Mouse (Mus musculus) spleen, postnatal 14 days (tissue): ENCODE results near the gene Gm9958.

Experiments used
- DNase-seq, 2 experiments: peaks; one replicate each; pipeline ENCODE4 v3.0.0; 2021 to 2022; ENCODE audit warnings: low spot score in 2 of 2

Gene Gm9958

GRCm38 (mm10) chr5:90367067-90367303 is at the start of gene Gm9958:
Gm9958 (plus strand) TSS chr5:90367204.
- no peak for DNase-seq

DNA sequence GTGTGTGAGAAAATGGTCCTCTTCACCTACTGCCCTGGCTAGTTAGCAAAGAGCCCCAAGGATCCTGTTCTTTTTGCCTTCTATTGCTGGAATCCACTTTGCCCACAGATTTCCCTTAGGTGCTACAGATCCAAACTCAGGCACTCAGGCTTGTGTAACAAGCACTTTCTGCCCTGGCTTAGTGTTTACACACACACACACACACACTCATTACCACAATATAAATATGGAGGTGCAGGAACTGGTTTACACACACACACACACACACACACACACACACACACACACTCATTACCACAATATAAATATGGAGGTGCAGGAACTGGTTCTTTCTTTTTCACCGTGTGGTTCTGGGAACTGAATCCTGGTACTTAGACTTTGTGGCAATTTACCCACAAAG is 35.9 kb upstream of the Gm9958 start:
- no peak for DNase-seq

DNA sequence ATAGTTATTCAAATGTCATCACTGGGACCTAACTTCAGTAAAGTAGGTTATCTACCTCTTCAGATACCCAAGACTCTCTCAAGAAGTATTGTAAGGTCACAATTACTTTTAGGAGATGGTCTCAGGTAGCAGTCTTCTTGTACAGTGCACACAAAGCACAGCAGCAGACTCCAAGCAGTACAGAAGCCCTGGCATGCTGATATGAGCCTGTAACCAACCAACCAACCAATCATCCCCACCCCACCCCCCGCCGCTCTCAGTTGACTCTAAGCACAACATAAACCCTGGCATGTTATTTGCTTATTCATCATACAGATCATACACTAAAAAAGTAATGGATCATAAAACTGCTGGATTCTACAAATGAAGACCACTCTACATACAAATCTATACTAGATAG is 34.5 kb upstream of the Gm9958 start:
- DNase-seq = no peak

GRCm38 (mm10) chr5:90338177-90339091 is 28.6 kb upstream of the Gm9958 start:
- DNase-seq = no peak

- no peak for DNase-seq
Measured at GRCm38 (mm10) chr5:90339129-90339952, 27.7 kb upstream of the Gm9958 start.

- DNase-seq = no peak
Measured at GRCm38 (mm10) chr5:90339953-90340343, 27.1 kb upstream of the Gm9958 start.

DNA sequence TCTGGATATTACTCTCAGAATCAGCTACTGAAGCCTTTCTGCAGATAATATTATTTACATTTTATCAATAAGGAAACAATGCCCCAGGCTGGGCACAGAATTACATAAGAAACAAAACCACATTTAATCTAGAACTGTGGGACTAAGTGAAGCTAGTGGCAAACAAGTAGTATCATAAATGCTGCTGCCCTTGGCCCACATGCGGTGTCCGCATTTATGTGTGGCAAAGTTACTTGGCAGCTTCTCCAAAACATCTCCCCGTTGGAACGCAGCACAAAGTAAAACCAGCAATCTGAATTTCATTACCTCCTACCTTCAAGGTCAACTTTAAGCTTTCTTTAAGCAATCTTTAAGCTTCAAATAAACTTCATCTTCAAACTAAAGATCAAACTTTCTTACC is 26.2 kb upstream of the Gm9958 start:
- no peak for DNase-seq

DNA sequence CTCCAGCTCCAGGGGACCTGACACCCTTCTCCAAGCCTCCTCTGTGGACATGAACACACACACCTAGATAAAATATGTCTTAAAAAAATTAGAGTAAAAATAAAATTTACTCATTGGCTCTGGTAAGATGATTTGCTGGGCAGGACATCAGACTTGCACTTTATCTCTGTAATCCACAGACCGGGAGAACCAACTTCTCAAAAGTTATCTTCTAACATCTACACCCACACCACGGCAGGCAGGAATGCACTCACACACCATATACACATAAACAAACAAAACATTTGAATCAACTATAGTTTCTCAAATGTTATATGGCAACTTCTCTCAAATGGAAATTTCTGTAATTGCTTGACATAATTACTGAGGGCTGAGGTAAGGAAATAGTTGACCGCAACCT is 20.1 kb upstream of the Gm9958 start:
- DNase-seq = no peak

DNA sequence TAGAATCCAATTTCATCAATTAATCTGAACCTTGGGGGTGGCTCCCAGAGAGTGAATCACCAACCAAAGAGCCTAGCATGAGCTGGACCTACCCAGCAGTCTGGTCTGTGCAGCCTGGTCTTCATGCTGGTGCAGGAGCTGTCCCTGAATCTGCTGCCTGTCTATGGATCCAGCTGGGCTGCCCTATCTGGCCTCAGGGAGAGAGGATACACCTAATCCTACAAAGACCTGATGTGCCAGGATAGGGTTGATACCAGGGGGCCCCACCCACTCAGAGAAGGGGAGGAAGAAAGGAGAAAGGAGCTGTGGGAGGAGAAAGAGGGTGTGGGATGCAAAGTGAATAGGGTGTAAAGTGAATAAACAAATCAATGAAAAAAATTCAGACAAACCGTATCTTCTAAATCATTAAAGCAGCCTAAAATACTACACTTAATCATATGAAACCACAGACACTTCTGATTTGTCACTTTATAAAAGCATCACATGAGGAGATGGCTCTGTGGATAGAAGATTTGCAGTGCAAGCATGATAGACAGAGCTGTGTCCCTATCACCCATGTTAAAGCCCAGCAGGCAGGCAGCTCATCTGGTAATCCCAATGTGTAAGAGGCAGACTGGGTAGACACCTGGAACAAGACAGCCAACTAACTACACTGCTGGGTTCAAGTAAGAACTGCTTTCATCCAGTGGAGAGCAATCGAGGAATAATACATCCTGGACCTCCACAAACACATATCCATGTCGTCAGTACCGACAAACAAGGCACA is 13.3 kb upstream of the Gm9958 start:
- no peak for DNase-seq

GRCm38 (mm10) chr5:90355824-90356223 is 11.2 kb upstream of the Gm9958 start:
- DNase-seq = no peak

DNA sequence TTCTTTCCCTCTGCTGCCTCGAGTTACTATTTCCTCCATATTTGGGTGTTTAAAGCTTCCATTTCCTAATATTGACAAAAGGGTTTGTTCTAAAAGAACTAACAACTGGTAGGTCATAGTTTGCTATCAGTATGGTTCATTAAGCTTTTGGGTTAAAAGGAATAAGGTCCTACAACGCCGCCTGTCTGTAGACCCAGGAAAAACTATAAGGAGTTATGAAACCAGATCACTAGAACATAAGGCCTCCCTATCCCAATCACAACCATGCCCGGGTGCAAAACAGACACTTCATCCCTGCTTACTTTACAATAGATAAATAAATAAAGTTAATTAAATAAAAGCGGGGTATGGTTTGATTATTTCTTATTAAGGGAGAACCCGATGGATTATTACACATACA is 2.5 kb upstream of the Gm9958 start:
- peak; percentile 27 to 61 for DNase-seq

- peak; percentile 33 to 49 for DNase-seq
Measured at GRCm38 (mm10) chr5:90365141-90365951, 1.7 kb upstream of the Gm9958 start.

GRCm38 (mm10) chr5:90366121-90367066 is 610 bp upstream of the Gm9958 start, which contains the start of gene Ankrd17:
Ankrd17 (minus strand) TSS chr5:90366577.
- peak; percentile 72 to 85 for DNase-seq

DNA sequence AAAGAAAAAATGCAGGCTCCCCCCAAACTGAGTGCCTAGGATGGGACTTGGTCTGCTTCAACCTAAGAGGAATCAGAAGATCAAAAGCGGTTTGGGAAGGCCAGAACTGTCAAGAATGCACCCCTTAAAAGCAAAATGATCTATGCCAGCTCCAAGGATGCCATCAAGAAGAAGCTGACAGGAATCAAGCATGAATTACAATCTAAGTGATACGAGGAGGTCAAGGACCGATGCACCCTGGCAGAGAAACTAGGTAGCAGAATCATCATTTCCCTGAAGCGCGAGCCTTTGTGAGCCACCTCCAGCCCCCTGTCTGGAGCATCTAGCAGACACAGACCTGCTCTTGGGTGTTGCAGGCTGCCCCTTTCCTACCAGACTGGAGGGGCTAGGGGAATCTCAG is 3.4 kb downstream of the Gm9958 start:
- DNase-seq = no peak

GRCm38 (mm10) chr5:90373708-90374107 is 6.7 kb downstream of the Gm9958 start:
- DNase-seq = no peak

- no peak for DNase-seq
Measured at GRCm38 (mm10) chr5:90381458-90381857, 14.5 kb downstream of the Gm9958 start.

GRCm38 (mm10) chr5:90383080-90383479 is 16.1 kb downstream of the Gm9958 start:
- DNase-seq = peak in 1 of 2 experiments; percentile 6

DNA sequence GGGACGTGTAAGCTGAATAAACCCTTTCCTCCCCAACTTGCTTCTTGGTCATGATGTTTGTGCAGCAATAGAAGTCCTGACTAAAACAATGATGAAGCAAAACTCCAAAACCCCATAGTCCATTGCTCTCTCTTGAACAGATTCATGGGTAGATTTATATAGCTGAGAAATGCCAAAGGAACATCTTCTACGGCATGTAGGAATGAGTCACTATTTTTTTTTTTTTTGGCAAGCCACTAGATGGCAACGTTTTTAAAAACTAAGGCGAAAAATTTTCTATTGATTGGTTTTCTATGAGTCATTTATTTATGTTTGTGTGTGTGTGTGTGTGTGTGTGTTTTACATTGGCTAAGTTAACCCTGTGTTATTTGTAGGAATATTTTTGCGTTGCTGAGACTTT is 26.8 kb downstream of the Gm9958 start:
- DNase-seq = no peak

GRCm38 (mm10) chr5:90394322-90394721 is 27.3 kb downstream of the Gm9958 start:
- DNase-seq = no peak

DNA sequence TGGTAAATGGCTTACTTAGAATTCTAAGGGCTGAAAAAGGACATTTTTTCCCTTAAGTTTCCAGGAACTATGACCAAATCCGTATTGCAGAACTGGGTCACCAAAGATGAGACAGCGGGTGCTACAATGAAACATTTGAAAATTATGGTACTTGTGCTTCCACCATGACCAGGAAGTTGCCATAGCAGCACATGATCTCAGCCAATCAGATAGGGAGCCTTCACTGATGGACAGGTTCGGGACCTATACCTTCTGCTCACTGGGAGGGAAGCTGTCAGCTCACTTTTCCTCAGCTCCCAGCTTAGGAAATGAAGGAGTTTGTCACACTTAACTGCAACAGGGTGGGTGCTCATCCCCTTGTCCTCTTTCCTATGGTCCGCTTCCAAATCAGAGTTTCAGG is 29.8 kb downstream of the Gm9958 start:
- DNase-seq = no peak
